25 mouse cellular contexts compared by ENCODE assay signal in genomic region chr16:28215930-28216329, GRCm38 (mm10).
DNase-seq lines count a peak whose midpoint lies in the region; ATAC-seq and TF ChIP-seq lines count a peak whose summit lies in the region.
"Had no signal": no experiment of that assay in that cellular context is flagged by ENCODE, and none has a peak within 500 bp of the region (broad histone marks: within the 10 kb centered on the region; RNA-seq: fewer than 3 reads in every experiment).

No protein-coding gene starts in this region.

- no peaks in the 10 kb centered on the region for H3K36me3 ChIP-seq in kidney, adult 2 months (ENCODE audit: control insufficient read depth, insufficient read depth, low read length)
- no peaks in the 10 kb centered on the region for H3K36me3 ChIP-seq in kidney, embryonic 14.5 days (ENCODE audit: control insufficient read depth, insufficient read depth, low read length)
- H3K36me3 ChIP-seq: embryonic facial prominence, embryonic 12.5 days; embryonic facial prominence, embryonic 15.5 days; forebrain, embryonic 15.5 days; heart, embryonic 10.5 days; heart, embryonic 13.5 days had no signal

- DNase-seq in embryo, embryonic 10 days (ENCODE audit: low spot score), result peak; percentile 8
- DNase-seq in embryo, embryonic 9.5 days (ENCODE audit: extremely low spot score), result no peak
- DNase-seq in kidney, adult 2 months, result peak; percentile 44
- no peak for DNase-seq in kidney, postnatal 10 days
- DNase-seq in kidney, postnatal 25 days, result no peak
- DNase-seq in mesoderm, embryonic 11.5 days (ENCODE audit: low read depth, low spot score), result peak; percentile 28
- no peak for DNase-seq in neural tube, embryonic 10.5 days (ENCODE audit: extremely low spot score, low spot score)
- DNase-seq: adrenal gland, postnatal 10 days; adrenal gland, postnatal 36 days; cerebellum, adult 18-20 months; cerebellum, adult 9-10 months; cerebellum, postnatal 14 days; gastrocnemius, postnatal 10 days; gastrocnemius, postnatal 36 days; heart, adult 2 months; heart, postnatal 14 days; heart, postnatal 4 days had no signal

- TF ChIP-seq CTCF in kidney, adult 2 months (conservative IDR thresholded peaks at IDR 0.05; ENCODE audit: insufficient read depth, insufficient read length, low read depth, low read length), result no peak

- H3K4me3 ChIP-seq in kidney, adult 2 months (ENCODE audit: insufficient read depth, low read depth, low read length), result no peak overlapping the region
- H3K4me3 ChIP-seq in kidney, embryonic 14.5 days (ENCODE audit: low read length), result no peak overlapping the region
- H3K4me3 ChIP-seq: embryonic facial prominence, embryonic 12.5 days; embryonic facial prominence, embryonic 15.5 days; forebrain, embryonic 15.5 days; heart, adult 2 months; heart, embryonic 10.5 days; heart, embryonic 13.5 days had no signal

- no peaks in the 10 kb centered on the region for H3K27me3 ChIP-seq in kidney, adult 2 months (replicated peaks; ENCODE audit: control insufficient read depth, insufficient read depth, low read length)
- H3K27me3 ChIP-seq in kidney, embryonic 14.5 days (ENCODE audit: control insufficient read depth, insufficient read depth, low read length), result no peaks in the 10 kb centered on the region
- H3K27me3 ChIP-seq: embryonic facial prominence, embryonic 12.5 days; embryonic facial prominence, embryonic 15.5 days; forebrain, embryonic 15.5 days; heart, embryonic 13.5 days had no signal

- H3K4me2 ChIP-seq in kidney, embryonic 14.5 days (replicated peaks; ENCODE audit: low read depth, low read length), result no peak overlapping the region
- H3K4me2 ChIP-seq: embryonic facial prominence, embryonic 12.5 days; embryonic facial prominence, embryonic 15.5 days; forebrain, embryonic 15.5 days; heart, embryonic 13.5 days; hindbrain, embryonic 14.5 days had no signal

- H3K9ac ChIP-seq in kidney, embryonic 14.5 days (ENCODE audit: low read depth, low read length), result no peak overlapping the region
- H3K9ac ChIP-seq: embryonic facial prominence, embryonic 12.5 days; embryonic facial prominence, embryonic 15.5 days; forebrain, embryonic 15.5 days; heart, embryonic 13.5 days; hindbrain, embryonic 14.5 days had no signal

- ATAC-seq in kidney, embryonic 14.5 days (ENCODE audit: low FRiP score, low TSS enrichment), result 0 out of 2 replicates have a peak, but pooled peaks have one; percentile 52
- ATAC-seq: forebrain, embryonic 15.5 days; hindbrain, postnatal 0 days had no signal

- H3K27ac ChIP-seq in kidney, adult 2 months (ENCODE audit: insufficient read depth, low read depth, low read length), result no peak overlapping the region
- H3K27ac ChIP-seq in kidney, embryonic 14.5 days (ENCODE audit: low read depth, low read length), result no peak overlapping the region
- H3K27ac ChIP-seq: embryonic facial prominence, embryonic 12.5 days; embryonic facial prominence, embryonic 15.5 days; forebrain, embryonic 15.5 days; heart, adult 2 months; heart, embryonic 10.5 days; heart, embryonic 13.5 days; hindbrain, embryonic 14.5 days; hindbrain, postnatal 0 days had no signal

- no peak for TF ChIP-seq POLR2A in kidney, adult 2 months (IDR thresholded peaks at IDR 0.05; ENCODE audit: low read depth, low read length)

- peaks cover 5% of the 10 kb centered on the region; the same call in 1 of the 2 replicates for H3K4me1 ChIP-seq in kidney, adult 2 months (ENCODE audit: control insufficient read depth, insufficient read depth, low read length)
- H3K4me1 ChIP-seq in kidney, embryonic 14.5 days (ENCODE audit: control insufficient read depth, insufficient read depth, low read length), result no peaks in the 10 kb centered on the region
- H3K4me1 ChIP-seq: embryonic facial prominence, embryonic 12.5 days; embryonic facial prominence, embryonic 15.5 days; forebrain, embryonic 15.5 days; heart, embryonic 10.5 days; heart, embryonic 13.5 days had no signal

- no peaks in the 10 kb centered on the region for H3K9me3 ChIP-seq in kidney, embryonic 14.5 days (ENCODE audit: control insufficient read depth, low read length)
- H3K9me3 ChIP-seq: embryonic facial prominence, embryonic 12.5 days; embryonic facial prominence, embryonic 15.5 days; forebrain, embryonic 15.5 days; heart, embryonic 10.5 days; heart, embryonic 13.5 days had no signal

- 37% methylated on average over 5 of the region's 5 CpGs for WGBS in kidney, adult 2 months
- WGBS in kidney, embryonic 14.5 days, result 48% methylated on average over 5 of the region's 5 CpGs

Comparison
In these comparisons a context has a peak if more than half of its experiments do, and no peak if none do; other contexts are left out.
1. DNase-seq: peak in embryo, embryonic 10 days (single experiment), kidney, adult 2 months (single experiment) and mesoderm, embryonic 11.5 days (single experiment); none in embryo, embryonic 9.5 days (single experiment), kidney, postnatal 10 days (single experiment), kidney, postnatal 25 days (0 of 2) and neural tube, embryonic 10.5 days (single experiment).